9 mouse cellular contexts compared by ENCODE assay signal in the genomic region with DNA sequence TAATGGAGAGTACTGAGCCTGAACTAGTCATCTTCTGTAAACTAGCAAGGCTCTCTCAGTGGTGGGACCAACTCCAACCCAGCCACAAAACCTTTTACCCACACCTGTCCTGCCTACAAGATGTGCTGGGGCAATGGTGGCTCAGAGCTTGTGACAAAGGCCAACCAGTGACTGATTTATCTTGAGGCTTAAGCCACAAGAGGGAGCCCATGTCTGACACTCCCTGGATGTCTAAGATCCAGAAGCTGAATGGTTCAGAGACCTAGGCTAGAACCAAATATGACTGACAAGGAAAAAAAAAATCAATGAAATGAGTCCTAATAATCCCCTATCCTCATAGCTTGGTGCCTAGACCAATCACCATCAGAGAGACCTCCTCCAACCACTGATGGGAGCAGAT.
DNase-seq lines count a peak whose midpoint lies in the region; ATAC-seq and TF ChIP-seq lines count a peak whose summit lies in the region.
"Had no signal": no experiment of that assay in that cellular context is flagged by ENCODE, and none has a peak within 500 bp of the region (broad histone marks: within the 10 kb centered on the region; RNA-seq: fewer than 3 reads in every experiment).

No protein-coding gene starts in this region.

- ATAC-seq in forebrain, embryonic 14.5 days: no peak
- ATAC-seq in forebrain, embryonic 11.5 days (replicated peaks; ENCODE audit: low FRiP score): no peak
- no peak for ATAC-seq in midbrain, postnatal 0 days (ENCODE audit: low FRiP score)

- H3K27me3 ChIP-seq in forebrain, embryonic 14.5 days (replicated peaks; ENCODE audit: control insufficient read depth, insufficient read depth, low read length): no peaks in the 10 kb centered on the region
- no peaks in the 10 kb centered on the region for H3K27me3 ChIP-seq in forebrain, embryonic 11.5 days (ENCODE audit: control insufficient read depth, insufficient read depth, low read length)
- H3K27me3 ChIP-seq in midbrain, postnatal 0 days (ENCODE audit: insufficient read depth, low read length): no peaks in the 10 kb centered on the region
- no peaks in the 10 kb centered on the region for H3K27me3 ChIP-seq in midbrain, embryonic 10.5 days (ENCODE audit: low read depth, poor library complexity, severe bottlenecking)

- H3K9ac ChIP-seq in forebrain, embryonic 14.5 days (ENCODE audit: low read length): no peak overlapping the region
- H3K9ac ChIP-seq in forebrain, embryonic 11.5 days (ENCODE audit: low read length): no peak overlapping the region
- H3K9ac ChIP-seq in midbrain, postnatal 0 days (replicated peaks; ENCODE audit: low read length, poor library complexity, severe bottlenecking): no peak overlapping the region

- no peaks in the 10 kb centered on the region for H3K9me3 ChIP-seq in forebrain, embryonic 14.5 days (replicated peaks; ENCODE audit: control insufficient read depth, low read length)
- no peaks in the 10 kb centered on the region for H3K9me3 ChIP-seq in forebrain, embryonic 11.5 days (ENCODE audit: control insufficient read depth, low read length)
- no peaks in the 10 kb centered on the region for H3K9me3 ChIP-seq in midbrain, postnatal 0 days (ENCODE audit: low read length)
- H3K9me3 ChIP-seq in midbrain, embryonic 10.5 days (replicated peaks): no peaks in the 10 kb centered on the region

- H3K27ac ChIP-seq in forebrain, embryonic 14.5 days (ENCODE audit: low read depth, low read length): no peak overlapping the region
- no peak overlapping the region for H3K27ac ChIP-seq in forebrain, embryonic 11.5 days (ENCODE audit: low read depth, low read length)
- no peak overlapping the region for H3K27ac ChIP-seq in midbrain, postnatal 0 days (ENCODE audit: low read depth, low read length)
- H3K27ac ChIP-seq in midbrain, embryonic 10.5 days (replicated peaks): no peak overlapping the region

- H3K36me3 ChIP-seq in forebrain, embryonic 14.5 days (ENCODE audit: control insufficient read depth, insufficient read depth, low read length): no peaks in the 10 kb centered on the region
- H3K36me3 ChIP-seq in forebrain, embryonic 11.5 days (ENCODE audit: control insufficient read depth, insufficient read depth, low read length): no peaks in the 10 kb centered on the region
- no peaks in the 10 kb centered on the region for H3K36me3 ChIP-seq in midbrain, postnatal 0 days (ENCODE audit: insufficient read depth, low read length)
- no peaks in the 10 kb centered on the region for H3K36me3 ChIP-seq in midbrain, embryonic 10.5 days

- H3K4me3 ChIP-seq in forebrain, embryonic 14.5 days (ENCODE audit: low read depth, low read length): no peak overlapping the region
- no peak overlapping the region for H3K4me3 ChIP-seq in forebrain, embryonic 11.5 days (ENCODE audit: low read depth, low read length)
- no peak overlapping the region for H3K4me3 ChIP-seq in midbrain, postnatal 0 days (ENCODE audit: low read depth, low read length)
- no peak overlapping the region for H3K4me3 ChIP-seq in midbrain, embryonic 10.5 days

- peak; percentile 13 for DNase-seq in forebrain, embryonic 14.5 days (ENCODE audit: low spot score)
- no peak for DNase-seq in forebrain, embryonic 11.5 days (ENCODE audit: low spot score)
- DNase-seq in kidney, postnatal 10 days: peak; percentile 8
- no peak for DNase-seq in kidney, adult 11 months
- DNase-seq in midbrain, postnatal 0 days (ENCODE audit: low spot score): no peak
- no peak for DNase-seq in midbrain, embryonic 10.5 days (ENCODE audit: low spot score)
- DNase-seq in retina, postnatal 1 day: peak; percentile 3
- DNase-seq in testis, postnatal 14 days (ENCODE audit: low spot score): no peak
- DNase-seq: right cerebral cortex, postnatal 14 days had no signal

- H3K4me1 ChIP-seq in forebrain, embryonic 14.5 days (ENCODE audit: control insufficient read depth, insufficient read depth, low read length): no peaks in the 10 kb centered on the region
- no peaks in the 10 kb centered on the region for H3K4me1 ChIP-seq in forebrain, embryonic 11.5 days (replicated peaks; ENCODE audit: control insufficient read depth, insufficient read depth, low read length)
- no peaks in the 10 kb centered on the region for H3K4me1 ChIP-seq in midbrain, postnatal 0 days (ENCODE audit: insufficient read depth, low read length)
- H3K4me1 ChIP-seq in midbrain, embryonic 10.5 days: no peaks in the 10 kb centered on the region

- peak; percentile 8; the same call in 1 of the 2 replicates for TF ChIP-seq CTCF in midbrain, postnatal 0 days (IDR thresholded peaks at IDR 0.05)

- H3K4me2 ChIP-seq in forebrain, embryonic 14.5 days (ENCODE audit: low read length): no peak overlapping the region
- no peak overlapping the region for H3K4me2 ChIP-seq in forebrain, embryonic 11.5 days (ENCODE audit: low read depth, low read length, severe bottlenecking)
- H3K4me2 ChIP-seq in midbrain, postnatal 0 days (ENCODE audit: low read depth, low read length, poor library complexity, severe bottlenecking): no peak overlapping the region

Comparison
In these comparisons a context has a peak if more than half of its experiments do, and no peak if none do; other contexts are left out.
1. DNase-seq: peak in forebrain, embryonic 14.5 days (single experiment), kidney, postnatal 10 days (single experiment) and retina, postnatal 1 day (single experiment); none in forebrain, embryonic 11.5 days (single experiment), kidney, adult 11 months (single experiment), midbrain, postnatal 0 days (single experiment), midbrain, embryonic 10.5 days (single experiment) and testis, postnatal 14 days (single experiment).